Mouse (Mus musculus) cerebellum, adult 18-20 months (tissue): Measurements from ENCODE around the gene H2al1o.
"Not testable (repeated sequence)": the region's sequence is repeated elsewhere in the genome, so short reads cannot be mapped to it uniquely, and the experiment has no call there.

Experiments used
- DNase-seq, 2 experiments: peaks; one replicate each; pipeline ENCODE4 v3.0.0; 2021

Gene H2al1o

DNA sequence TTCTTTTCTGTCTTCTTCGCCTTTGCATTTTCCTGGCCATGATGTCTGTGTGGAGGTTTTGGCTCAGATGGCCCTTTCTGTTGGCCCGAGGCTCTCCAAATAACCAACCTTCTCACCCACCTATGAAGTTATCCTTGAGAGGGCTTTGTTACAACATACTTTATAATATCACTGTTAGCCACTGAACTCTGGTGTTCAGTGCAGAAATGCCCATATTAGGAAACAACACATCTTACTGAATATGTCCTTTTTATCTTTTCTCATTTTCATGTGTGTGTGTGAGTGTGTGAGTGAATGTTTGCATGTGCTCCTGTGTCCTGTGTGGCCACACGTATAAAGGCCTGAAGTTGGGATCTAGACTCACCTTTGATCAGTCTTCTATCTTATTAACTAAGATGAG, at the start of gene H2al1o:
Gene H2al1o (minus strand): TSS at position 101 of the 400 bp plus-strand sequence.
- DNase-seq = not testable (repeated sequence)

- DNase-seq = not testable (repeated sequence)
Observed at GRCm38 (mm10) chrX:9598036-9598435, 25.8 kb upstream of the H2al1o start.

GRCm38 (mm10) chrX:9536881-9537280, 35.3 kb downstream of the H2al1o start:
- no peak for DNase-seq
